Mouse (Mus musculus) bone marrow, adult 2 months (tissue): ENCODE measurements at regions not wholly inside any gene's neighbourhood (a gene's known extent, or its start where the extent isn't known, plus 50 kb on each side); places are given as distances from the start of the nearest gene placed in this dataset.
"Not testable (repeated sequence)": the region's sequence is repeated elsewhere in the genome, so short reads cannot be mapped to it uniquely, and the experiment has no call there.

Experiments used
- H3K27ac ChIP-seq: fragments of 200-500 bp; 2 replicates; pipeline ENCODE4 v1.5.1; 2012; ENCODE audit warnings: low read depth, mild to moderate bottlenecking, control low read depth, inconsistent platforms, low read length; ENCODE audit not compliant: control insufficient read depth, poor library complexity, insufficient read depth
- H3K4me1 ChIP-seq: fragments of 200-500 bp; 2 replicates; pipeline ENCODE4 v1.6.1; 2011; ENCODE audit warnings: low read length; ENCODE audit not compliant: control insufficient read depth, insufficient read depth
- H3K4me3 ChIP-seq: fragments of 200-500 bp; replicated peaks from 2 replicates; pipeline ENCODE3; 2011; ENCODE audit warnings: mild to moderate bottlenecking, low read depth, low read length, control low read depth; ENCODE audit not compliant: control insufficient read depth
- CTCF ChIP-seq: fragments of 200-500 bp; IDR thresholded peaks from 2 replicates; pipeline ENCODE4 v1.5.1; 2011; ENCODE audit warnings: low read length, control low read depth; ENCODE audit not compliant: control insufficient read depth, insufficient read depth
- POLR2A ChIP-seq: fragments of 200-500 bp; IDR thresholded peaks from 2 replicates; pipeline ENCODE4 v1.6.1; 2011; ENCODE audit warnings: low read depth, mild to moderate bottlenecking, control low read depth, low read length, borderline replicate concordance; ENCODE audit not compliant: control insufficient read depth
- WGBS: fragments of 180-500 bp; shearing (Covaris S2); methylation state at CpG from one replicate; pipeline ENCODE4 v1.1.7; 2018; 5-methylcytosine and 5-hydroxymethylcytosine counted together

GRCm38 (mm10) chr16:65451885-65452284 is 68.4 kb upstream of the Pou1f1 start:
- TF ChIP-seq CTCF (no peak), POLR2A (no peak)
- no peaks in the 10 kb centered on the region for H3K4me1 ChIP-seq
- no peak overlapping the region for H3K27ac ChIP-seq
- WGBS = 78% methylated on average over 3 of the region's 3 CpGs
- H3K4me3 ChIP-seq = no peak overlapping the region

- not testable (repeated sequence) for H3K27ac ChIP-seq, H3K4me3 ChIP-seq, H3K4me1 ChIP-seq
- 77% methylated on average over 1 of the region's 3 CpGs for WGBS
Observed at GRCm38 (mm10) chr16:65456948-65457347, 63.4 kb upstream of the Pou1f1 start.

- H3K27ac ChIP-seq = no peak overlapping the region
- TF ChIP-seq CTCF (no peak), POLR2A (no peak)
- H3K4me3 ChIP-seq = no peak overlapping the region
- WGBS = 72% methylated on average over 3 of the region's 3 CpGs
- no peaks in the 10 kb centered on the region for H3K4me1 ChIP-seq
Observed at GRCm38 (mm10) chr16:65458234-65458633, 62.1 kb upstream of the Pou1f1 start.

- Histone ChIP-seq H3K4me3 (no peak overlapping the region), H3K27ac (no peak overlapping the region), H3K4me1 (no peaks in the 10 kb centered on the region)
- 16% methylated on average over 4 of the region's 4 CpGs for WGBS
- TF ChIP-seq CTCF (no peak), POLR2A (no peak)
Observed at GRCm38 (mm10) chr16:65469681-65470080, 50.6 kb upstream of the Pou1f1 start.
